Mouse (Mus musculus): ENCODE data around the gene Fstl1. TPM values are rescaled to one million over a fixed set of nuclear protein-coding genes. Genes with fewer than 3 reads are reported as not detected.

Fstl1 gene
- polyA plus RNA-seq, 1 experiment = 84.0 TPM

DNA sequence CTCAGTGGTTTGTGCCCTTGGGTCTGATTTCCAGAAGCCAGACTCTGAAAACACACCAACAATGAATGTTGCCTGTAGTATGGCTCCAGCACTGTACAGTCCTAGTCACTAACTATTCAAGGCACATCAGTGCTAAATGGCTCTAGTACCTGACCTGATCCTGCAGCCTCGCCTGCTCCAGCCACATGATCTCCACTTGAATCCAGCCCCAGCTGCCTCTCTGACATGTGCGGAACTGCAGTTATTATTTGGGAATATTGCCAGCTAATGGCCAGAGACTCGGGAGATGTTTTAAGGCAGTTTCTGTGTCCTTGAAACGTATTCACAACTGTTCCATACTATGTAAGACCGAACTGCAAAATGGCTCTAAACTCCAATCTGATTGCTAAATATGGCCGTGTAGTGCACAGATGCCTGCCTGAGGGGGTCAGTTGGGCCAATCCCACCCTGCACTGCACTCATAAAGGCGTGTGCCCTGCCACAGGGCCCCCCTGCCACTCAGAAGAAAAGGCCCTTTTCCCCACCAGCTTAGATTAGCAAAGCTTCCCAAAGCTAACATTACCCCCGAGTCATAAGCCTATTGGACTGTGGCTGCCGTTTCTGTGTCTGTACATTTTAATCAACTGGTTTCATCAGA, 11.0 kb downstream of the Fstl1 start:
- DNase-seq (ENCODE audit: low read depth) = no peak

DNA sequence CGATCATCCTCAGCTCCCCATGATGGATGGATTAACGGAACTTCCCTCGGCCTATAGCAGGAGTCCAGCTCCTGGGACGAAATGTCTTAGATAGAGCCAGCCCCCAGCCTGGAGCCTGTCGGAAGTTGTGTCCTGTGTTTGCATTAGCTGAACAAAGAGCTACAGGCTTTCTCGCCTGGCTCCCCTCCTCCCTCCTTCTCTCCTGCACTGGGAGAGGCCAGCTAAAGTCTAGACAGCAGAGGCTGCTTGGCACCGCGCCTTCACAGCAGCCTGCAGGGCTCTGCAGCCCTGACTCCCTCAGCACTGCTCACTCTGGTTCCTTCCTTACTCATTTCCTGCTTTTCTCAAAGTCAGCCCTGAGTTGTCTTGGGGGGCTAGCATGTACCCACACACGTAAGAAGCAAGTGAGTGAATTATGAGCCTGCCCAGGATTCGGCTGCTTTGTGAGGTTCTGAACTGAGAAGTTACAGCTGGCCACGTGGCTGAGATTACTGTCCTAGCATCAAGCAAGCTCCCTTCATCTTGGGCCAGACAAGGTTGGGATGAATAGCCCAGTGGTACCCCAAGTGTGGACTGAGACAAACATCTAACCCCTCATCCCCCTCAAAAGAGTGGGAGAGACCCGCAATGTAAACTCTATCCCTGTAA, 11.8 kb downstream of the Fstl1 start:
- no peak for DNase-seq (ENCODE audit: low read depth)

DNA sequence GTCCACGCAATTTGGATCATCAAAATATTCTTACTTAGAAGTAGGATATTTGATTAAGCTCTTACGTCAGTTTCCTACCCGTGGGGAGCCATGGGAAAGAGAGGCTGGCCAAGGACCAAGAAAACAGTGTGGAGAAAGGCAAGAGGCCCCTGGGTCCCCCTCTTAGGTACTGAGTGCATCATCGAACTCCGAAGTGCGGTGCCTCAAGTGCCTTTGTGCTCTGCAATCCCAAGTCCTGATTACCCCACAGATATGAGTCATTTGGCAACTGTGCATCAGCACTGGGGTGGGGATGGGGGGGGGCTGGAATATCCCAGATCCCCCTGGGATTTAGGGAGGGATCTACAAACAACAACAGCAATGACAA, 12.3 kb downstream of the Fstl1 start:
- DNase-seq (ENCODE audit: low read depth) = no peak

- no peak for DNase-seq (ENCODE audit: low read depth)
Observed at GRCm38 (mm10) chr16:37789394-37789920, 12.8 kb downstream of the Fstl1 start.

DNA sequence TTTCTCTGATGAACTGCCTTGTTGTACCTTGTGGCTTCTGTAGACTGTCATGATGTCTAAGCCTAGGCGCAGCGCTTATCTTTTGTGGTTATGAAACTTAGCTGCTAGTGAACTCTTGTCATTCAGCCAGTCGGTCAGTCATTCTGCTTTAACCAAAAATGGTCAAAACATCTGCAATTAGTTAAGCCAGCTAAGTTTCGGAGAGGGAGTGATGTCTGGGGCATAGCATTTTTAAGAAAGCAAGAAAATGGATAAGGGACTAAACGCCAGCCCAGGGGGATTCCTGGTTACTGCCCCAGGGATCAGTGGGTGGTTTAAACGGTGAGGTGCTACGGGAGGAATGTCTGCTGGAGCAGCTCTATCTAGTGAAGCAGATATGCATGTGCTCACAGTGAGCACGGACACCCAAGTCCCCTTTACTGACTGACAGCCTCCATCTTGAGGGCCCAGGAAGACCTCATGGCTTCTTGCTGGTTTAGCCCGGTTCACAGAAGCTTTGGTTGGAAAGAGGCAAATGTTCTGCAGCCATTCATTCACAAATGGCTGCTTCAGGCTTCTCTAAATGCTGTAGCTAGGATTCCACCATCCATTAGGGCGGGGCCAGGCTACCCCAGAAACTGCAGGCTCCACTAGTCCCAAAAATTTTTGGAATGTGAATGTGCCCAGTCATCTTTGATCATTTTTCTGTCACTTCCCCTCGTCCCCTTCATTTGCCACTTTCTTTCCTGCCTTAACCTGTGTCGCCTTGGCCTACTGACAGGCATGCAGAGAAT, 13.5 kb downstream of the Fstl1 start:
- no peak for DNase-seq (ENCODE audit: low read depth)

GRCm38 (mm10) chr16:37790781-37791175, 14.1 kb downstream of the Fstl1 start:
- no peak for DNase-seq (ENCODE audit: low read depth)

GRCm38 (mm10) chr16:37795651-37796150, 19.0 kb downstream of the Fstl1 start:
- DNase-seq (ENCODE audit: low read depth) = no peak

GRCm38 (mm10) chr16:37796270-37796669, 19.6 kb downstream of the Fstl1 start:
- DNase-seq (ENCODE audit: low read depth) = no peak

- DNase-seq (ENCODE audit: low read depth) = no peak
Observed at GRCm38 (mm10) chr16:37801097-37801496, 24.4 kb downstream of the Fstl1 start.

DNA sequence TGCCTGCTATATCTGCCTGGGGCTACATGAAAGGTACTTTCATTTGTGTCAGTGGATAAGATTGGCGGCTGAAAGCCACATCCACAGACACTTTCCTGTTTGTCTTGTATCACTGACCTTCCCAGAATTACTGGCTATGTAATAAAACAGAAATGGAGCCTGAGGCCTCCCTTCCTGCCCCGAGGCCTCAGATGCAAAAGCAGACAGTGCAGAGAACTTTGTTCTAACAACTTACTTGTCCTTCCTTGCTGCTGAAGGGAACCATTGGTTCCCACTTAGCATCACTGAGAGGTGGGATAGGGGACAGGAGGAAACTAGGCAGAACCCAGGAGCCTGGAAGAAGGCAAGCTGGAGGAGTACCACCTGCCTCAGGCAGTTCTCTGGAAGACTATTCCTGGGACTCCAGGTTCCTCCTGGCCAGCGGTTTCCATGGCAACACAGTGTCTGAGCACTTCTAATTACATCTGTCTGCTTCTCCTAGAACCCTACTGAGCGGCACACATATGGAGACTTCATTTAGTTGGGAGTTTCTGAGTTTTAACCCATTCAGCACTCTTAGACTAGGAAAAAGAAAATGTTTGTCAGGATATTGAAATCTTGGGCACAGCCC, 26.1 kb downstream of the Fstl1 start:
- no peak for DNase-seq (ENCODE audit: low read depth)

DNA sequence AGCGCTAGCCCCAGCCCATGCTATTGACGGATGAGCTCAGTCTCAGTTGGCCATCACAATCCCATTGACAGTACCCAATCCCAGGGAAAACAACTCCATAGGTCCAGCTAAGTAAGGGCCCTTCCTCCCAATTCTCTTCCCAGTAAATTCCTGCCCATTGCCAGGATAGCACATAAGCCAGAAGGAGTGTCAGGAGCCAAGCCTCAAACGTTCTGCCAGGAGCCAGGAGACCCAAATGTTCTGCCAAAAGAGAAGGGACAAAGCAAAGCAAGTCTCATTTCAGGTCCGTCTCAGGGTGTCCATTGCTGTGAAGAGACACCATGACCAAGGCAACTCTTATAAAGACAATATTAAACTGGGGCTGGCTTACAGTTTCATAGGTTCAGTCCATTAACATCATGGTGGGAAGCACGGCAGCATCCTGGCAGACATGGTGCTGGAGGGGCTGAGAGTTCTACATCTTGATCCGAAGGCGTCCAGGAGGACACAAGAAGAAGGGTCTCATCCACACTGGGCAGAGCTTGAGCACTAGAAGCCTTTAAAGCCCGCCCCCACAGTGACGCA, 26.8 kb downstream of the Fstl1 start:
- no peak for DNase-seq (ENCODE audit: low read depth)

DNA sequence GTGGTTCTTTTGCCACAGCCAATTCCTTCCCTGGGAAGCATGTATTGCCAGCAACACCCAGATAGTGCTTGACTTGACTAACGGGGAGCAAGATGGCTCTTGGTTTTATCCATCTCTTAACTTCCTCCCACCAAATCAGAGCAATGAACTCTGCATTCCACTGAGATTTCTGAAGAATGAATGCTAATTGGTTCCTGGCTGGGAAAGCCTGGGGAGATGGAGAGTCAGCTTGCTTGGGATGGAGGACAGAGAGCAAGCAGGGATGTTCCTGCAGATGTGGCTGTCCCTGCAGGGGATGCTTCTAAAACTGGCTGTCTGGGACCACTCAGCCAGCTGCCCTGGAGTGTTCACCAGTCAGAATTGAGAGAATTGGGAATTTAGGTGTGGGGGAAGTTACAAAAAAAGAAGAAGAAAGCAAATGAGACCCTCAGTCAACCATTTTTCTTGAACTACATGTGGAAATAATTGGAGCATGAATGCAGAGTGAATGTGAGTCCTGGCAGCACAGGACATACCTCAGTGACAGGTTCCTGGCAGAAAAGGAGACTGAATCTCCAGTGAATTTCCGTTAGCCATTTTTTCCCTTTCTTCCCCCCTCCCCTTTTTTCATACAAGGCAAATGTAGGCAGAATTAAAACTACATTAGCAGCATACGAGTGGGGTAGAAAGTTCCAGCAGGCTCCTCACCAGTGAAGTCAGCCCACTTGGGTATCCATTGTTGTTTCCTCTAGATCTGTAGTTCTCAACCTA, 29.2 kb downstream of the Fstl1 start:
- no peak for DNase-seq (ENCODE audit: low read depth)

DNA sequence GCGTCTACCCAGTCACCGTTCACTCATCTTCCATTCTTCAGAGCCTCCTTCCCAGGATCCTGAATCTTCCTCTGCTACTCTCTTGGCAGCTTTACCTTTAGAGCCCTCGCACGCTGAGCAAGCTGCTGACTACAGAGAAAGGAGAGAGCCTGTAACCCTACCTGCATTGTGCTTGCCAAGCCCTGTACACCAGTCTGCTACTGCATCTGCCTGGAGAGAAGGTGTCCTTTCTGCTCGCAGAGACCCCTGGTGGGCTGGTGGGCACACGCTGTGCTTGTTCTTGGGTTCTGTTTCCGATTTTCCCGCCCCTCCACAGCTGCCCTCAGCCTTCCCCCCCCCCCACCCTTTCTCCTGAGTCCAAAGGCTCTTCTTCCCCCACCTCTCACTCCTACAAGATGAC, 30.6 kb downstream of the Fstl1 start:
- DNase-seq (ENCODE audit: low read depth) = no peak

DNA sequence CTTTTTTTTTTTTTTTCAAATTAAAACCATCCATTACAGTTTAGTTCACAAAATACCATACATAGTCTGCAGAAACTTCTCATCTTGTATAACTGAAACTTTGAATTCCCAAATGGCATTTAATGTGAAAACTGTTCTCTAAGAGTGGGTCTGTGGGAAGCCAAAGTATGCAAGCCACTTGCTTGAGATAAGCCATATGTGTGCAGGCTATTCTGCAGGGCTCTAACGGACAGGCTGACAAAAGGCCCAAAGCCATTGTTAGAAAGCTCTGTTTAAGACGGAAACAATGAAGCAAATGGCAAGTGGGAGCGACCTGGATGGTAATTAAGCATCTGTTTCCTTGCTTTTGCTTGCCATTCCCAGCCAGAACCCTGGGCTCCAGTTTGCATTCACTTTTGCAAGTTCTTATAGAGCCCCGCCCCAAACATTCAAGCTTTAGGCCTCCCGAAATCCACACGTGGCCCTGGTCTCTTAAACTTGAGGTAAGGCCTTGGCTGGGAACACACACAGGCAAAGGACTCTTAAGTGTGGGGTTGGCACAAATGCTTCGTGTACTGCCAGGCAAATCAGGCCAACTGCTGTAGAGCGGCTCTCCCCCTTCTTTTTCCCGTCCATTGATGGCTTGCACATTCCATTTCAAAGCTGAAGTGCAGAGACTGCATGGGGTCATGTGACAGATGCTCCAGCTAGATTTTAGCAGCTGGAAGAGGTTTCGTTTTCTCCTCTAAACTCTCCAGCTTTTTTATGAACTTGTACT, 32.4 kb downstream of the Fstl1 start:
- no peak for DNase-seq (ENCODE audit: low read depth)

DNA sequence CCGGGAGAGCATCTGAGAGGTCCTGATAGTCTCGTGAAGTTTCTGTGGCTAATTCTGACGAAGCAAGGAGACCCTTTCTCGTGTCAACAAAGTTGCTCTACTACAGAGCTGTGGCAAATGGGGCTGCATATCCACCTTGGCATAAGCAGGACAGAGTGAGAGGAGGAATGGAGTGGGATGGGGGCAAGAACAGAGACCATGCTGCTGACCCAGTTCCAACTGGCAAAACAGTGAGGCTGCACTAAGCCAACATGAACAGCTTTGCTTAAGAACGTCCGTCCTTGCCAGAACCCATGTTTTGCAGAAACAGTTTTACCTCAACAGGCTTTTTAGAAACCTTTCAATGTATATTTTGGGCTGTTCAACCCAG, 32.9 kb downstream of the Fstl1 start:
- no peak for DNase-seq (ENCODE audit: low read depth)

DNA sequence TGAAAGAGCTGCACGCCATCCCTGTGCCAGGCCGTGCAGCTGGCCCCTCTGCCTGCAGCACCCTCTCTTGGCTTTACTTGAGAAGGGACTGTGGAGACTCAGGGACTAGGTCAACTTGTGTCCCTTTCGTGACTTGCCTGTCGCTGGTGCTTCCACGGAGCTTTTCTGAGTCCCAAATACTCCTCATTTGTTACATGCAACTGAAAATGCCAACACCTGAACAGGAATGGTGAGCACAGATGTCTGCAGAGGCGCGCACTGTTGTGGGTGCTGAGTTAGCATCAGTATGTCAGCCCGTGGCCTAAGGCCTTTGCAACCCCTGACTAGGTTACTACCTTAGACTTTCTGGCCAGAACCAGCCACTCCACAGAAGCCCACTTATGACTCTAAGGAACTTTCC, 35.2 kb downstream of the Fstl1 start:
- DNase-seq (ENCODE audit: low read depth) = no peak

DNA sequence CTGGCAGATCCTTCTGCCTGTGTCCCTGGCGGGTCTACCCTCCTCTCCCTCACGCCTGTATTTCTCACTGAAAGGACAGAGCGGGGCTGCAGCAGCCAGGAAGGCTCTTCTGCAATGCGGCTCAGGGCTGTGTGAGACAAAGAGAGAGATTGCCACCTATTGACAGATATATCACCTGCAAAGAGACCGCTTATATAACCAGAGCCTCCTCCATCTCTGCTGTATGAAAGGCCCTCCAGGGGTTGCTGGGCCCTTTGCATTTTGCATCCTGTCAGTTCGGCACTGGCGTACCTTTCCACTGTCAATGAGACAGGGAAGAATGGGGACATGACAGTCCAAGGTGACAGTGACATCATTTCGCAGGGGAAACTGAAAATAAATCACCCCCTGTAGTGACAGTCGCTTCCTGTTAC, 35.8 kb downstream of the Fstl1 start:
- DNase-seq (ENCODE audit: low read depth) = no peak

DNA sequence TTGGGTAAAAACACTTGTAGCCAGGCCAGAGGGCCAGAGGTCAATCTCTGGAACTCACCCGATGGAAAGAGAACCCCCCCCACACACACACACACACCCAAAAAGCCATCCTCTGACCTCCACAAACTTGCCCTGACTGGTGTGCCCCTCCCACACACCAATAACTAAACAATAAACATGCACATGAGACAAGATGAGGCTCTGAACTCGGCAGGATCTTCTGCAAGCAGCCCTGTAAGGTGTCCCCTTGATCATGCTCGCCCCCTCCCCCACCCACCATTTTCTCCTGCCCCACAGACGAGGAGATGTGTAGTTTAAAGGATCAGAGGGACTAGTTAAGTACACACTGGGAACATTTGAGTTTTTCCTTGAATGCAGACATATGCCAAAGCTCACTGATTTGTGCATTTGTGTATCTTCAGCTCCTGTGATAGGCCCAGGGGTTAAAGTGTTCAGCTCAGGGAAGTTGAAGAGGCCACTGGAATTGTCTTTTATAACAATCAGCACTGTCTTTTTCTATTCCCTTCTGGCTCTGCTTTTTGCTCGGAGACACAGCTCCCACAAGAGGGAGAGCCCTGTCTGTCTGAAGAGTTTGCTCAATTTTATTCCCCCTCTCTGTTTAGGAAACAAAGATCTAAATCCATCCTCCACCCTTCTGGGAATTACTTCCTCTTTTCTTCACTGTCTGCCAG, 37.2 kb downstream of the Fstl1 start:
- DNase-seq (ENCODE audit: low read depth) = no peak

- no peak for DNase-seq (ENCODE audit: low read depth)
Observed at GRCm38 (mm10) chr16:37814383-37814971, 37.8 kb downstream of the Fstl1 start.

Data from gonadal fat pad, adult 2 months (tissue).